Mouse (Mus musculus) ovary, adult 2 months (tissue): Measurements from ENCODE around the gene 4933402J07Rik. TPM values are rescaled to one million over a fixed set of nuclear protein-coding genes. Genes with fewer than 3 reads are reported as not detected.

Experiments
- polyA plus RNA-seq: library from polyadenylated mRNA; depleted of rRNA; stranded (reverse); fragments of >200 nt; gene quantifications from 2 replicates; pipeline ENCODE4 v1.2.3, GENCODE M21; 2012; rRNA removed

Gene 4933402J07Rik
- 0.16 and 0.44 TPM in 2 replicates for polyA plus RNA-seq

GRCm38 (mm10) chr8:87563553-87563952, at the start of gene 4933402J07Rik:
Gene 4933402J07Rik, plus strand, starts transcription at chr8:87563853.

Other genes with a start within 250 kb of the 4933402J07Rik start
- gene Cbln1, start 91.2 kb upstream of the 4933402J07Rik start, polyA plus RNA-seq = 0.58 and 0.77 TPM in 2 replicates